Mouse (Mus musculus) Muller cell, postnatal 12 days (primary cell): ENCODE results near the gene Tmem189.
"Not testable (repeated sequence)": the region's sequence is repeated elsewhere in the genome, so short reads cannot be mapped to it uniquely, and the experiment has no call there.

Experiments
- DNase-seq: peaks from one replicate; pipeline ENCODE4 v3.0.0-alpha.2; 2015; ENCODE audit errors: inconsistent ontology term

Tmem189 gene

GRCm38 (mm10) chr2:167622965-167623364 lies 66.7 kb downstream of the Tmem189 start:
- DNase-seq = no peak

GRCm38 (mm10) chr2:167622352-167622751 lies 67.3 kb downstream of the Tmem189 start:
- DNase-seq = no peak

GRCm38 (mm10) chr2:167621255-167622087 lies 68.2 kb downstream of the Tmem189 start:
- no peak for DNase-seq

DNA sequence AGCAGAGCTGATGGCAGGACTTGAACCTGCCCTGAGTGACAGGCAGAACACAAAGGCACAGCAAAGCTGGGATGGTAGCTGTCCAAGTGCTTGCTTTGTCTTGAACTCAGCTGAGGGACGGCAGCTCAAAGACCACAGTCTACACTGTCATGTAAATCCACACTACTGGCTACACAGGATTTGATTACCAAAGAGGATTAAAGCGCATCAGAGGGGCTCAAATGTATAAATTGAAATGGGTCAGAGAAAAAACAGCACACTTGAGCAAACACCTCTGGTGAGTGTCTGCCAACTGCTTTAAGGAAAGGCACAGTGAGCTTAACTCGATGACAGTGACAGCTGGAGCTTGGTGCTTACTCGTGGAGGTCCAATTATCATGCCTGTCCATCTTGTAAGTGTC lies 72.2 kb downstream of the Tmem189 start:
- no peak for DNase-seq

- DNase-seq = no peak
Observed at GRCm38 (mm10) chr2:167617034-167617433, 72.6 kb downstream of the Tmem189 start.

DNA sequence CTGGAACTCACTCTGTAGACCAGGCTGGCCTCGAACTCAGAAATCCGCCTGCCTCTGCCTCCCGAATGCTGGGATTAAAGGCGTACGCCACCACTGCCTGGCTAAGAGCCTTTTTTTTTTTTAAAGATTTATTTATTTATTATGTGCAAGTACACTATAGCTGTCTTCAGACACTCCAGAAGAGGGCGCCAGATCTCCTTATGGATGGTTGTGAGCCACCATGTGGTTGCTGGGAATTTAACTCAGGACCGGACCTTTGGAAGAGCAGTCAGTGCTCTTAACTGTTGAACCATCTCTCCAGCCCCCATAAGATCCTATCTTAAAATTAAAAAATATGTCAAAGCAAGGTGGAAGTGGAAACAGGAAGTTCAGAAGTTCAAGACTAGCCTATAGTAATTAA lies 76.3 kb downstream of the Tmem189 start:
- DNase-seq = not testable (repeated sequence)

DNA sequence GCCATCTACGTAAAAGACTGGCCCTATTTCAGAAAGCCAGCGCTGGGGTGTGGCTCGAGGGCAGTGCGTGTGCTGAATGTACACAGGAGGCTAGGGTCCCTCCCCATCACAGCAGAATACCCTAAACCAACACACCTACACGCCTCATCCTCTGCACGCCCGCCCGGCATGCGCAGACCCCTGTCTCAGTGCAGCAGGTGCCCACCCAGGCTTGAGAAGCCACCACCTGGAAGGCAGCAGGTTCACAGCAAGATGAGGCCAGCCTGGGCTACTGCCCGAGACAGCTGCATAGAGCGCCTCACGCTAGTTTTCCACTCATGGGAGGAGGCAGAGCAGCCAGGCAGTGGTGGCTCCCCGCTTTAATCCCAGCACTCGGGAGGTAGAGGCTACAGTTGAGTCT lies 77.5 kb downstream of the Tmem189 start:
- DNase-seq = no peak

DNA sequence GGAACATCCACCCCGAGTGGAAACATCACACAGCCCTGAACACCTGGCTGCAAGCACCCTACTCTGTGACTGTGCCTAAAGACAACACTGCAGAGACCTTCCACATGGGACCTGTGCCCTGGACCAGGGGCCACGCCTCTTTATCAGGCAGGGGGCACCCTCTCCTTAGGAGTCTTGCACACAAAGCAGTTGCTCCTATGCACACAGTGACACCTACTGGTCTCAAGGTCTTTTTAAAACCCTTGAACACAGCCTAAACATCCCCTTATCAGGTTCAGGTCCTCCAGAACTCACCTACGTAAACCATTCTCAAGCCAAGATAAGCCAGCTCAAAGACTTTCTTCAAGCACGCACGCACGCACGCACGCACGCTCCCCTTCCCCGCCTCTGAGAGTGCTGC lies 78.3 kb downstream of the Tmem189 start:
- DNase-seq = no peak

GRCm38 (mm10) chr2:167606745-167607123 lies 82.9 kb downstream of the Tmem189 start:
- DNase-seq = no peak

DNA sequence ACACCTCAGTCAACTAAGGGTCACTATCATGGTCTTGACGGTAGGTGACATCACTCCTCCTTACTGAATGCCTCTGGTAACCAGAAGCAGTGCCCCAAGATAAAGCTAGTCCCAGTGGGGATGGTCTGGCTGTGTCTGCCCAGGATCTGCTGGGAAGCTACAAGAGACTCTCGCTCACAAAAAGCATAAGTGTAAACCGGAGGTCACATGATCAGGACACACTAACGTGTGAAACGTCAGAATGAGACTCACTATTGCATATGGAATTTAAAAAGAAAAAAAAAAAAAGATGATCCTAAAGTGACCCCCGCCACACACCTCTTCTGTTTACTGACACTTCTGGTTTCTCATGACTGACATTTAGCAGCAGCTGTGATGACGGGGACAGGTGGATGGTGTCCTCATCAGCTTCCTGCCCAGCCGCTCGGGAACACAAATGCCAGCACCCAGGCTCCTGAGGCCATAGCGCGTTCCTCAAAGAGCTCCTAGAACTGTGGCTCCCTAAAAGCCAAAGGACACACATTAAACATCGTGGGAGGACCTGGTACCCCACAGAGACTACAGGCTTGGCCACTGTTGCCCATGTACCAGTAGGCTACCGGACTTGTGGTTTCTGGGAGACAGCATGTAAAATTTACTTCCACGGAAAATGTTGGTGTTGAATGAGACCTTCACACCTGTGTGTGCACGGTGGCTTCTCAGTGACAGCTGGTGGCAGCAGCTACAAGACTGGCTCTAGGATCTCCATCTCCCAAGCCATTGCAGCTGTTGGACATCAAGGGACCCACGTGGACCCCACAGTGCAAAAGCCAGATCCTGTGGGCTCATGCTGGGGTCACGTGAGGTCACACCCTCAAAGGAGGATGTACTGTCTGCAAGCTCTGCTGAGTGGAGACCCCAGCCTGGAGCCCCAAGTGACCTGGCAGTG lies 83.5 kb downstream of the Tmem189 start:
- no peak for DNase-seq

DNA sequence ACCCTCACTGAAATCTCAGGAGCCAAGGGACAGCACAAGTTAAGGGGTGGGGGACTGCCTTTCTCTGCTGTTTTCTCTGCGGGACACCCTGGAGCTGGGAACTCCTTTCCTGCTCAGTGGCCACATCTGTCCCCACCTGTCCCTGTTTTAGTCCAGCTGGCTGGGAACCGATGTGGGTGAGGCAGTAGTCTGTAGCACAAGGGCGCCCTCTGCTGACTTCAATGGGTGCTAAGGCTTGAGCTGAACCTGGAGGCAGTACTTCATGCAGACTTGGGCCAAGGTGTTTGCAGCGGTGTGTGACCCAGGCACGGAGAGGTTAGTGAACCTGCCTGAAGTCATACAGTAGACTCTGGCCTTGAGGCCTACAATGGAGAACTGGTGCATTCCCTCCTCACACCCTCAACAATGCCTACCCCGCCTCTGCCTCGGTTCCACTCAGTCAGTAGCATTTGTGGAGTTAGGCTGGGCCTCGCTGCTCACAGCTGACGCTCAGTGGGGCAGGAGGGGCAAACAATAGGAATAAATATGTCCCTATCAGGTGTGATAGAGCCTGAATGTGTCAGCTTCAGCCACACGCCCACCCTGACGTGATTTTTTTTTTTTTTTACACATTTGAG lies 84.3 kb downstream of the Tmem189 start:
- DNase-seq = peak; percentile 64

DNA sequence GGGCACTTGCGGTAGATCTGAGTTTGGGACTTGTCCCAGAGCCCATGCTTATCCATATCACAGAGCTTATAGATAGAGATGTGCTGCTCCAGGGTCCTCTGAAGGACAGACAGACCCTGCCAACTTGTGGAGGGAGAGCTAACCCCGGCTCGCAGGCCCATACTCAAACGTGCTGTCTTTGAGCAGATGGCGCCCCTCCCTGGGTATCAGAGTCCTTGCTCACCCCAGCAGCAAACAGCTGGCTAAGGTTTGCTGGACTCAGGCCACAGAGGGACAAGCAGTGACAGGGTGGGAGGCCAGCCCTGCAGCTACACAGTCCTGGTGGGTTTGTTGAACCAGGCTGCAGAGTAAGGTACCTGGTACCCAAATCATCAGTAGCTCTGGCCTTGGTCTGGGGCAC lies 86.6 kb downstream of the Tmem189 start:
- DNase-seq = no peak

- no peak for DNase-seq
Observed at GRCm38 (mm10) chr2:167602364-167602763, 87.3 kb downstream of the Tmem189 start.

GRCm38 (mm10) chr2:167600481-167600995 lies 89.1 kb downstream of the Tmem189 start:
- no peak for DNase-seq

- DNase-seq = no peak
Observed at GRCm38 (mm10) chr2:167599917-167600316, 89.7 kb downstream of the Tmem189 start.

- DNase-seq = no peak
Observed at GRCm38 (mm10) chr2:167599195-167599594, 90.4 kb downstream of the Tmem189 start.

- DNase-seq = no peak
Observed at GRCm38 (mm10) chr2:167597492-167598186, 92.0 kb downstream of the Tmem189 start.

DNA sequence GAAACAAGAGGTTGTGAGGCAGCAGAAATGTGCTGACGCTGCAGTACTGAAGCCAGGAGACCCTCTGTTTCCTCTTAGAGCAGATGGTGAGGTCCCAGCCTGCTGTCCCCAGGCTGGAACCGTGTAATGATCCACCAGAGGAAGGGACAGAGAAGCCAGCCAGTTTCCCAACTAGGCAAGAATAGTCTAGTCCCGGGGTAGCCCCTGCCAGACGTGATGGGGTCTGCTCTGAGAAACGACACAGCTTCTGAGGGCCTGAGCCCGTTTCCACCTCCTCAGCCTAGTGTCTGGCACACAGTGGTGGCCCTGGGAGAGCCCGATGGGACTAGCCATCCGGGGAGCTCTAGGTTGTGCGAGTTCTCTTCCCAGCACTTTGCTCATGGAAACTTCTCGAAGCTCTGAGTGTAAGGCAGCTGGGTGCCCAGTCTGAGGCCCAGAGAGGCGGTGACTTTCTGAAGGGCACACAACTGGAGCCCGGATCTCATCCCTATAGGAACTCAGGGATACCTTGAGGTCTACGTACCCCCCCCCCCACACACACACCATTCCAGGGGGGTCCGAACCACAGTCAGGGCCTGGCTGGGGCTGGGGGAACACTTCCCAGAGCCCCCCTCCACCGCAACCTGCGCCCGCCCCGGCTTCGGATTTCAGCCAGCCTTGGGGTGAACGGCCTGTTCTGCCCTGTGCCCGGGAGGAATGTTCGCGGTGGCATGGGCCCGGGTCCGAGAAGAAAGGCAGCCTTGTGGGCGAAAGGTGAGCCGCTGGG lies 92.7 kb downstream of the Tmem189 start:
- DNase-seq = peak; percentile 20

GRCm38 (mm10) chr2:167596262-167596661 lies 93.4 kb downstream of the Tmem189 start:
- no peak for DNase-seq

DNA sequence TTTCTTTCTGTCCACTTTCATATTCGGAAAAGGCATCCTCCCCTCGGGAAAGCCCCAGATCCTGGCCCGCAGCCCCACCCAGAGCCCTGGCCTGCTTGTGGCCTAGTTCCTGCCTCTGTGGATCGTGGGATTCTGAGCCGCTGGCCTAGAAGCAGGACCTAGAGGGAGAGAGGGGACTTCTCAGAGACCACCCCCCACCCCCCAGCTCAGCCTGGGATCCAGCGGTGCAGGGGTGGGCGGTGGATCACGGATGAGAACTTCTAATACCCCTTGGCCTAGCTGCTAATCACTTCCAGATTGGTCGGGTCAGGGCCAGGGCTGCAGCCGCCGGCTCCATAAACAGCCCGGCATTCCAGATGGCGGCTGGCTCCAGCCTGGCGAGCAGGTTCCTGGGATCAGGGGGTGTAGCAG lies 93.9 kb downstream of the Tmem189 start:
- peak; percentile 27 for DNase-seq
